Mouse (Mus musculus): ENCODE data around the gene Pik3r6. TPM values are rescaled to one million over a fixed set of nuclear protein-coding genes. Genes with fewer than 3 reads are reported as not detected.

Gene Pik3r6
- polyA plus RNA-seq, 1 experiment from 2014 or later, result 0.79 TPM

GRCm38 (mm10) chr11:68497081-68497480, 5.7 kb upstream of the Pik3r6 start:
- Histone ChIP-seq H3K9ac (replicated peaks; ENCODE audit: low read depth, low read length) (no peak overlapping the region), H3K4me1 (ENCODE audit: control insufficient read depth, insufficient read depth, low read length) (no peaks in the 10 kb centered on the region), H3K4me3 (ENCODE audit: low read depth, low read length) (no peak overlapping the region), H3K9me3 (ENCODE audit: control insufficient read depth, low read length) (no peaks in the 10 kb centered on the region), H3K36me3 (ENCODE audit: control insufficient read depth, insufficient read depth, low read length) (no peaks in the 10 kb centered on the region), H3K27ac (ENCODE audit: low read depth, low read length) (no peak overlapping the region), H3K27me3 (ENCODE audit: control insufficient read depth, insufficient read depth, low read length) (no peaks in the 10 kb centered on the region), H3K4me2 (ENCODE audit: low read depth, low read length) (no peak overlapping the region)
- 74% methylated on average over 6 of the region's 6 CpGs for WGBS
- no peak for ATAC-seq (ENCODE audit: low read depth)

DNA sequence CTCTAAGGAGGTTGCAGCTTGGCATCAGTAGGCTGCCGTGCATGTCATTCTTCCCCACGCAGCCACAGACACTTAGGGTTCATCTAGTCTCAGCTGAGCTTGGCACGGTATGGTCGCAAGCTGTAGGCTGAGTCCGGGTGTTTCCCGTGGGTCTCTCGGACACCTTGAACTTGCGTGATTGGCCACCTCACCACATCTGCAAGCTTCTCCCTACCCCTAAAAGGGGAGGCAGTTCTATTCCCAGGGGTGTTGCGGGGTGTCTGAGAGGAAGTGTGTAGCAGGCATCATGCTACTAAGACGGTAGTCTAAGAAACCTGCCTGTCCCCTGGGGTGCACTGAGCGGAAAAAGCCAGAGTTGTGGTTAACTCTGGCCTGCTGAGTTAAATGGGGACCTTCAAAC, 4.3 kb upstream of the Pik3r6 start:
- WGBS, result 90% methylated on average over 11 of the region's 11 CpGs
- no peak overlapping the region for H3K4me3 ChIP-seq (ENCODE audit: low read depth, low read length)
- no peaks in the 10 kb centered on the region for H3K36me3 ChIP-seq (ENCODE audit: control insufficient read depth, insufficient read depth, low read length)
- no peak overlapping the region for H3K4me2 ChIP-seq (ENCODE audit: low read depth, low read length)
- no peak overlapping the region for H3K27ac ChIP-seq (ENCODE audit: low read depth, low read length)
- no peaks in the 10 kb centered on the region for H3K4me1 ChIP-seq (ENCODE audit: control insufficient read depth, insufficient read depth, low read length)
- H3K9me3 ChIP-seq (ENCODE audit: control insufficient read depth, low read length), result no peaks in the 10 kb centered on the region
- ATAC-seq (ENCODE audit: low read depth), result no peak
- no peak overlapping the region for H3K9ac ChIP-seq (replicated peaks; ENCODE audit: low read depth, low read length)
- no peaks in the 10 kb centered on the region for H3K27me3 ChIP-seq (ENCODE audit: control insufficient read depth, insufficient read depth, low read length)

GRCm38 (mm10) chr11:68498999-68499699, 3.7 kb upstream of the Pik3r6 start:
- Histone ChIP-seq H3K4me3 (ENCODE audit: low read depth, low read length) (no peak overlapping the region), H3K9ac (replicated peaks; ENCODE audit: low read depth, low read length) (no peak overlapping the region), H3K9me3 (ENCODE audit: control insufficient read depth, low read length) (no peaks in the 10 kb centered on the region), H3K4me2 (ENCODE audit: low read depth, low read length) (no peak overlapping the region), H3K27ac (ENCODE audit: low read depth, low read length) (no peak overlapping the region), H3K36me3 (ENCODE audit: control insufficient read depth, insufficient read depth, low read length) (no peaks in the 10 kb centered on the region), H3K4me1 (ENCODE audit: control insufficient read depth, insufficient read depth, low read length) (no peaks in the 10 kb centered on the region), H3K27me3 (ENCODE audit: control insufficient read depth, insufficient read depth, low read length) (no peaks in the 10 kb centered on the region)
- no peak for ATAC-seq (ENCODE audit: low read depth)
- WGBS, result 76% methylated on average over 7 of the region's 8 CpGs

DNA sequence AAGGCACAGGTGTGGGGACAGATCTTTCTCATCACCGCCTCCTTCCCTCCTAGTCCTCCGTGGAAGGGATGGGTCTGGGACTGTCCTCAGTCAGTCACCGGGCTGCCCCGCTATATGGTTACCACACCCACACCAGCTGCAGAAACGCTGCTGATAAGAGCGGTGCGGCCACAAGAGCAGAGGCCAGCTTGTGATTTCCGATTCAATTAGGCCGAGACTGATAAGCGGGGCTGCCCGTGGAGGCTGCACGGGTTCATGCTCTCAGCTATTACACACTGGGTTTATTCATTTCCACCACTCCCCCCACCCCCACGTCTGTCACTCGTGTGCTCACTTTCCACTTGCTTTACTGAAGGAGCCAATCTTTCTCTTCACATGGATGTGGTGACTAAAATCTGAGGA, 1.9 kb upstream of the Pik3r6 start:
- no peaks in the 10 kb centered on the region for H3K4me1 ChIP-seq (ENCODE audit: control insufficient read depth, insufficient read depth, low read length)
- H3K4me2 ChIP-seq (ENCODE audit: low read depth, low read length), result no peak overlapping the region
- H3K9me3 ChIP-seq (ENCODE audit: control insufficient read depth, low read length), result no peaks in the 10 kb centered on the region
- H3K27me3 ChIP-seq (ENCODE audit: control insufficient read depth, insufficient read depth, low read length), result no peaks in the 10 kb centered on the region
- H3K27ac ChIP-seq (ENCODE audit: low read depth, low read length), result no peak overlapping the region
- H3K36me3 ChIP-seq (ENCODE audit: control insufficient read depth, insufficient read depth, low read length), result no peaks in the 10 kb centered on the region
- no peak for ATAC-seq (ENCODE audit: low read depth)
- H3K4me3 ChIP-seq (ENCODE audit: low read depth, low read length), result no peak overlapping the region
- 71% methylated on average over 14 of the region's 14 CpGs for WGBS
- H3K9ac ChIP-seq (replicated peaks; ENCODE audit: low read depth, low read length), result no peak overlapping the region

GRCm38 (mm10) chr11:68502408-68502807, 411 bp upstream of the Pik3r6 start:
- H3K4me1 ChIP-seq (ENCODE audit: control insufficient read depth, insufficient read depth, low read length), result no peaks in the 10 kb centered on the region
- WGBS, result 84% methylated on average over 2 of the region's 2 CpGs
- H3K9ac ChIP-seq (replicated peaks; ENCODE audit: low read depth, low read length), result no peak overlapping the region
- ATAC-seq (ENCODE audit: low read depth), result no peak
- H3K4me2 ChIP-seq (ENCODE audit: low read depth, low read length), result no peak overlapping the region
- H3K36me3 ChIP-seq (ENCODE audit: control insufficient read depth, insufficient read depth, low read length), result no peaks in the 10 kb centered on the region
- no peak overlapping the region for H3K27ac ChIP-seq (ENCODE audit: low read depth, low read length)
- H3K9me3 ChIP-seq (ENCODE audit: control insufficient read depth, low read length), result no peaks in the 10 kb centered on the region
- H3K4me3 ChIP-seq (ENCODE audit: low read depth, low read length), result no peak overlapping the region
- no peaks in the 10 kb centered on the region for H3K27me3 ChIP-seq (ENCODE audit: control insufficient read depth, insufficient read depth, low read length)

DNA sequence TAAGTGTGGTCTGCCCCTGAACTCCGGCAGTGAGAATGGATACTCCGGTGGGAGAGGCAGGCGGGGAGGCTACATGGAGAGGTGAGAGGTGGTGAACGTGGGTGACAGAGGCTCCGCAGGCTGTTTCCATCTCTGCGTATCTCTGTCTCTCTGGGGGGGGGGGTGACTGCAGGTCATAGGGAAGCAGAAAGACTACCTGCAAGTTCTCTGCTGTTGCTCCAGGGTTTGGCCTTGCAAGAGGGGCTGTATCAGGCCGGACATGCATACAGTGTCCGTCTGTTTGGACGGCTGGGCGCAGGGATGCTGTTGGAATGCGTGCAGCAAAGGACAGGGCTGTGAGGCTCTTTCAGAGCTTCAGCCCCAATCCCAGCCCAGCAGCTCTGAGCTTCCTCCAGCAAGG, 2.1 kb downstream of the Pik3r6 start:
- H3K9me3 ChIP-seq (ENCODE audit: control insufficient read depth, low read length), result no peaks in the 10 kb centered on the region
- WGBS, result 91% methylated on average over 11 of the region's 11 CpGs
- no peak overlapping the region for H3K4me2 ChIP-seq (ENCODE audit: low read depth, low read length)
- no peak overlapping the region for H3K9ac ChIP-seq (replicated peaks; ENCODE audit: low read depth, low read length)
- H3K36me3 ChIP-seq (ENCODE audit: control insufficient read depth, insufficient read depth, low read length), result no peaks in the 10 kb centered on the region
- ATAC-seq (ENCODE audit: low read depth), result no peak
- no peaks in the 10 kb centered on the region for H3K4me1 ChIP-seq (ENCODE audit: control insufficient read depth, insufficient read depth, low read length)
- H3K4me3 ChIP-seq (ENCODE audit: low read depth, low read length), result no peak overlapping the region
- no peak overlapping the region for H3K27ac ChIP-seq (ENCODE audit: low read depth, low read length)
- no peaks in the 10 kb centered on the region for H3K27me3 ChIP-seq (ENCODE audit: control insufficient read depth, insufficient read depth, low read length)

- ATAC-seq (ENCODE audit: low read depth), result no peak
- no peak overlapping the region for H3K4me3 ChIP-seq (ENCODE audit: low read depth, low read length)
- H3K27ac ChIP-seq (ENCODE audit: low read depth, low read length), result no peak overlapping the region
- WGBS, result 87% methylated on average over 7 of the region's 7 CpGs
- H3K27me3 ChIP-seq (ENCODE audit: control insufficient read depth, insufficient read depth, low read length), result no peaks in the 10 kb centered on the region
- H3K9me3 ChIP-seq (ENCODE audit: control insufficient read depth, low read length), result no peaks in the 10 kb centered on the region
- no peaks in the 10 kb centered on the region for H3K36me3 ChIP-seq (ENCODE audit: control insufficient read depth, insufficient read depth, low read length)
- H3K4me1 ChIP-seq (ENCODE audit: control insufficient read depth, insufficient read depth, low read length), result no peaks in the 10 kb centered on the region
- H3K4me2 ChIP-seq (ENCODE audit: low read depth, low read length), result no peak overlapping the region
- H3K9ac ChIP-seq (replicated peaks; ENCODE audit: low read depth, low read length), result no peak overlapping the region
Observed at GRCm38 (mm10) chr11:68507246-68507645, 4.4 kb downstream of the Pik3r6 start.

- Histone ChIP-seq H3K27me3 (ENCODE audit: control insufficient read depth, insufficient read depth, low read length) (no peaks in the 10 kb centered on the region), H3K4me1 (ENCODE audit: control insufficient read depth, insufficient read depth, low read length) (no peaks in the 10 kb centered on the region), H3K9me3 (ENCODE audit: control insufficient read depth, low read length) (no peaks in the 10 kb centered on the region), H3K36me3 (ENCODE audit: control insufficient read depth, insufficient read depth, low read length) (no peaks in the 10 kb centered on the region), H3K4me2 (ENCODE audit: low read depth, low read length) (no peak overlapping the region), H3K9ac (replicated peaks; ENCODE audit: low read depth, low read length) (no peak overlapping the region), H3K4me3 (ENCODE audit: low read depth, low read length) (no peak overlapping the region), H3K27ac (ENCODE audit: low read depth, low read length) (no peak overlapping the region)
- no peak for ATAC-seq (ENCODE audit: low read depth)
- 77% methylated on average over 5 of the region's 5 CpGs for WGBS
Observed at GRCm38 (mm10) chr11:68508619-68509018, 5.8 kb downstream of the Pik3r6 start.

DNA sequence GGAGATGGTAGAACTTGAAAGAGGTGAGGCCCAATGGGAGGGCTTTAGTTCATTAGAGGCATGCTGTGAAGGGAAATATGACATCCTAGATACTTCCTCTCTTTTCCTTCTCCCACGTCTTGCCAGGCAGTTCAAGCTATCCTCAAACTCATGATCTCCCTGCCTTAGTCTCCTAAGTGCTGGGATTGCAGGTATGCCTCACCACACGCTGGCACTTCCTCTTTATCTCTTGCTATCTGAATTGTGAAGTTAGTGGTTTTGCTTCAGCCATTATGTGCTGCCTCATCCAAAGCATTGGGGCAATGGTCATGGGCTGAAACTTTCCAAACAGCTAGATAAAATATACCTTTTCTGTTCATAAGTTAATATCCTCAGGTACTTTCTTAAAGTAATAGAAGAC, 6.4 kb downstream of the Pik3r6 start:
- no peaks in the 10 kb centered on the region for H3K4me1 ChIP-seq (ENCODE audit: control insufficient read depth, insufficient read depth, low read length)
- ATAC-seq (ENCODE audit: low read depth), result no peak
- H3K27me3 ChIP-seq (ENCODE audit: control insufficient read depth, insufficient read depth, low read length), result no peaks in the 10 kb centered on the region
- H3K36me3 ChIP-seq (ENCODE audit: control insufficient read depth, insufficient read depth, low read length), result no peaks in the 10 kb centered on the region
- WGBS, result 60% methylated on average over 2 of the region's 2 CpGs
- H3K9me3 ChIP-seq (ENCODE audit: control insufficient read depth, low read length), result no peaks in the 10 kb centered on the region
- H3K4me2 ChIP-seq (ENCODE audit: low read depth, low read length), result no peak overlapping the region
- H3K9ac ChIP-seq (replicated peaks; ENCODE audit: low read depth, low read length), result no peak overlapping the region
- H3K27ac ChIP-seq (ENCODE audit: low read depth, low read length), result no peak overlapping the region
- H3K4me3 ChIP-seq (ENCODE audit: low read depth, low read length), result no peak overlapping the region
